Mouse (Mus musculus): ENCODE results near the gene Spaca4.

Gene Spaca4

GRCm38 (mm10) chr7:45711316-45712021 lies 14.1 kb downstream of the Spaca4 start:
- DNase-seq = no peak

- no peak for DNase-seq
These were observed 15.0 kb downstream of the Spaca4 start for GRCm38 (mm10) chr7:45710477-45711191.

GRCm38 (mm10) chr7:45709677-45710355 lies 15.8 kb downstream of the Spaca4 start:
- no peak for DNase-seq

GRCm38 (mm10) chr7:45709036-45709435 lies 16.6 kb downstream of the Spaca4 start:
- DNase-seq = peak; percentile 68

GRCm38 (mm10) chr7:45708221-45708761 lies 17.3 kb downstream of the Spaca4 start:
- DNase-seq = no peak

DNA sequence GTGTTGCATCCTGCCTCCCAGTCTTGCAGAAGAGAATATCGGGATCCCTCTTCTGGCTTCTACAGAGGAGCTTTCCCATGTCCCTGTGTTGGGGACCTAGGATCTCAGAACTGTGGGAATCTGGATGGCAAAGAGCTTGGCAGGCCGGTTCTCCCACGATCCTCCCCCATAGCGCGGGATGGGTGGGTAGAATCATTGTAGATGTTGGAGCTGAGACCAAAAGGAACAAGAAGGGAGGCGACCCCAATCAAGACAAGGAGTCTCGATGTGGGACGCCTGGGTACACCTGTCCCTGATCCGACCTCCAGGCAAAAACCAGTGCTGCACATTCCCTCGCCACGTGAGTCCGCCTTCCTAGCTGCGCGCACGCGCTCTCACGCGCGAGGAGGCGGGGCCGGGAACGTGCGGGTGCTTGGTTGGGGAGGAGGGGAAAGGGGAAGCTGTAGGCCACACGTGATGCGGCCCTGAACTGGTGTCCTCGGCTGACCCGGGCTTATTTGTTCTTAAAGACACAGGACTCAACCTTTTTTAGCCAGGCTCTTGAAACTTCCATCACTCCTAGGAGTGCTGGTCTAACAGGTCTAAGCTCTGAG lies 18.1 kb downstream of the Spaca4 start:
- peak; percentile 94 for DNase-seq

DNA sequence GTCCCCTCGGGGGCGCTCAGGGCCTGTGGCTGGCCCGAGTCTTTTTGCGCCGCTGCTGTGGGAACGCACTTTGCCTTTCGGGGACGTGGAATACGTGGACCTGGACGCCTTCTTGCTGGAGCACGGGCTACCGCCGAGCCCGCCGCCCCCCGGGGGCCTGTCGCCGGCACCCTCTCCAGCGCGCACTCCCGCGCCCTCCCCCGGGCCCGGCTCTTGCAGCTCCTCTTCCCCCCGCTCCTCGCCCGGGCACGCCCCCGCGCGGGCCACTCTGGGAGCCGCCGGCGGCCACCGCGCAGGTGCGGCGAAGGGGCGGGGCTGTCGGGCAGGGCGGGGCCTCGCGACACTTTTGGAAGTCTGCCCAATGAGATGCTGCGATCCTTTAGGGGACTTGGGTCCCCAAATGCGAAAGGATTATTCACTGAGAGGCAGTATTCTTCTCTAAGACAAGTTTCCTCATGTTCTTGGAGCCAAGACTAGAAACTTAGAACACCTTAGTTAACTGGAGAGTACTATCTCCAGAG lies 18.8 kb downstream of the Spaca4 start:
- DNase-seq = peak; percentile 92

GRCm38 (mm10) chr7:45705873-45706281 lies 19.7 kb downstream of the Spaca4 start:
- DNase-seq = peak; percentile 75

- peak; percentile 60 for DNase-seq
These were observed 20.2 kb downstream of the Spaca4 start for GRCm38 (mm10) chr7:45705443-45705864.

GRCm38 (mm10) chr7:45704730-45705442 lies 20.7 kb downstream of the Spaca4 start, which contains the start of gene Dbp:
Gene Dbp, plus strand, starts transcription at chr7:45705088.
- DNase-seq = peak; percentile 99

- peak; percentile 81 for DNase-seq
These were observed 21.5 kb downstream of the Spaca4 start for GRCm38 (mm10) chr7:45704046-45704559.

DNA sequence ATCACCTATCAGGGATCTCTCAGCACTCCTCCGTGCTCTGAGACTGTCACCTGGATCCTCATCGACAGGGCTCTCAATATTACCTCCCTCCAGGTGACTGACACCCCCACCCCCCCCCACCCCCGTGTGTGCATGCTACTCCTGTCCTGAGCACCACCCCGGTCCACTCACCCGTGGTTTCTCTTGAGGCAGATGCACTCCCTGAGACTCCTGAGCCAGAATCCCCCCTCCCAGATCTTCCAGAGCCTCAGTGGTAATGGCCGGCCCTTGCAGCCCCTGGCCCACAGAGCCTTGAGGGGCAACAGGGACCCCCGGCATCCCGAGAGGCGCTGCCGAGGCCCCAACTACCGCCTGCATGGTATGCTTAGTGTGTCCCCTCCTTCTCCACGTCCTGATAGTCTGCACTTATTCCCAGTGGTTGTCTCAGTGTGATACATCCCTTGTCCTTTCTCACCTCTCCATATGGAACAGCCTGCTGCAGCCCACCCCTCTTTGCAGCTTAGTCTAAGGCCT lies 22.0 kb downstream of the Spaca4 start:
- no peak for DNase-seq

DNA sequence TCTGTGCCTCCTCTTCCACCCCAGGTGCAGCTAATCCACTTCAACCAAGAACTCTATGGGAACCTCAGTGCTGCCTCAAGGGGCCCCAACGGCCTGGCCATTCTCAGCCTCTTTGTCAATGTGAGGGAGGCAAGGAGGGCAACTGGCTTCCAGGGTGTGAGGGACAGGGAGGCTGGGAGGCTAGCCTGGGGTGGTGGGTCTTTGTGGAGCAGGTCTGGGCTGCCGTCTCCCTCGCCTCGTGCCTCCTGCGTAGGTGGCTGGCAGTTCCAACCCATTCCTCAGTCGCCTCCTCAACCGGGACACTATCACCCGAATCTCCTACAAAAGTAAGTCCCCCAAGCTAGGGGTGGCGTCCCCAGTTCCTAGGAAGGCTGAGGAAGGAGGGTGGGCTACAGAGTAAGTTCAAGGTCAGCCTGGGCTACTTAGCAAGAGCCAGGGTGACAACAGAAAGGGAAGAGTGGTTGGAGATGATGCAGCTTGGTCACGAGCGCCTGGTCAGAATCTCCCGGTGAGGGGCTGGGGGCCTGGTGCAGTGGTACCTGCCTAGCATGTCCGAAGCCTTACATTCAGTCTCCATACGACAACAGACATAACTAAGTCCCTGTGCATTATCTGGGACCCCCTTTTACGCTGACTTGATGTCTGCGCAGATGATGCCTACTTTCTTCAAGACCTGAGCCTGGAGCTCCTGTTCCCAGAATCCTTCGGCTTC lies 22.6 kb downstream of the Spaca4 start:
- DNase-seq = no peak

DNA sequence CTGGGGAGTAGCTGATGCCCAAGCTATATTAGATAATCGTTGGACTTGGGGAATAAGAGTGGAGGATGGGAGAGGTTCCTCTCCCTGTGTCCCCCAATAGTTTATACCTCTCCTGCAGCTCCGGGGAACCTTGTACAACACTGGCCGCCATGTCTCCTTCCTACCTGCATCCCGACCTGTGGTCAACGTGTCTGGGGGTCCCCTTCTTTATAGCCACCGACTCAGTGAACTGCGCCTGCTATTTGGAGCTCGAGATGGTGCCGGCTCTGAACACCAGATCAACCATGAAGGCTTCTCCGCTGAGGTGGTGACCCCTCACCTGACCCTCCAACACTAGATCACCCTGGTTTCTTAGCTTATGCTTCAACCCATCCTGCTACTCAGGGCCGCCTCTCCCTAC lies 23.3 kb downstream of the Spaca4 start:
- DNase-seq = no peak

DNA sequence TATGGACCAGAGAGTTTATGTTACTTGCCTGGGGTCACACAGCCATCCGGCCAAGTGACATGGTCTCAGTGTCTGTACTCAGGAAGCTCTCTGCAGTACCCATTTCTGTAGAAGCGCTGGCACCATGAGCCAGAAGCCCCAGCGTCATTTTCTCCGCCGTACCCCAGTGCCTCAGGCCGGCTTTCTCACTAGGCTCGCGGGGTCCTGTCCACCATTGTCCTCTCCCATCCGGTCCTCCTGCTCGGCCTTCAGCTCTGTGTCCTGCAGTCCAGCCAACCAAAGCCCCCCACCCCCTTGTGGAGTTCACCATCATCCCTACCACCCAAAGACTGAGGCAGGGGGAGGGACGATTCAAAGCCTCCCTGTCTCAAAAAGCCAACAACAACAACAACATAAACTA lies 24.0 kb downstream of the Spaca4 start:
- DNase-seq = no peak

GRCm38 (mm10) chr7:45701072-45701471 lies 24.5 kb downstream of the Spaca4 start:
- DNase-seq = no peak

- DNase-seq = peak; percentile 87
These were observed 25.2 kb downstream of the Spaca4 start for GRCm38 (mm10) chr7:45700301-45701015.

DNA sequence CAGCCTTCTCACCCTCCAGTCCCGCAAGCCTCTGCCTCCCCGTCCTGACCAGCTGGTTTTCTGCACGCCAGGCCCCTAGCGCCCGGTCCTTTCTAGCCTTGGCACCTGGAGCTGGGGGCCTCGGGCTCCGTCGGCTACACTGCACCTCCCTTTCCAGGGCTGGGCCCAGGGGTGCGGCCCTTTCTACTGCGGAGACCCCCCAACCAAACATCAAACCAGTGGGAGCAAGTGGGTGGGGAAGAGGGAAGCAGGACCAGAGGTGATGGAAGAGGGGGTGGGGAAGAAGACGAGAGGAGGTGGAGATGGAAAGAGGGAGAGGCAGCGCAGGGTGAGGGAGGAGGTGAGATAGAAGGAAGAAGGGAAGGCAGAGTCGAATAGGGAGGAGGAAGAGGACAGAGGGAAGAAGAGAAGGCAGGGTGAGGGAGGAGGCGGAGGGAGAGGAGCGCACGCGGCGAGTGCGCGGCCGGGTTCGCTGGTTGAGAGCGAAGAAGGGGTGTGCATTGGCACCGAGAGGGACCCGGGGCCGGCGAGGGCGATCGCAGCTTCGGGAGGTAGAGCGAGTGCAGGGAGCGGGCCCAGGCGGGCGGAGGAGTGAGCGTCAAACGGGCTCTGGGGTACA lies 26.0 kb downstream of the Spaca4 start, which contains the start of gene Car11:
TSS of gene Car11 (plus strand) at position 321 of the 619 bp plus-strand sequence.
- no peak for DNase-seq

DNA sequence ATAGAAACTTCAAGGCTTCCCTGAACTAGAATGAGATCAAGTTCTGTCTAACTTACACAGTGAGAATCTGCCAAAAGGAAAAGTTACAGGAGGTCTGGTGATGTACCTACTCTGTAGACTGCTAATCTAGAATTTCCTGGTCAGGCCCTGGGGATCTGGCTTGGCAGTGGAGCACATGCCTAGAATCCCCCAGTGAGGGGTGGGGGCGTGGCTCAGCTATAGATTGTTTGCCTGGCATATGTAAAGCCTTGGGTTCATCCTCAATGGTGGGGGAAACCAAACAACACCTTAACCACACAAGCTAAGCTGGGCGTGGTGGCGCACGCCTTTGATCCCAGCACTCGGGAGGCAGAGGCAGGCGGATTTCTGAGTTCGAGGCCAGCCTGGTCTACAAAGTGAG lies 27.7 kb downstream of the Spaca4 start:
- no peak for DNase-seq

- DNase-seq = peak; percentile 63
These were observed 30.5 kb downstream of the Spaca4 start for GRCm38 (mm10) chr7:45695098-45695497.
